Mouse (Mus musculus): Measurements from ENCODE around the gene Emp1. TPM values are rescaled to one million over a fixed set of nuclear protein-coding genes. Genes with fewer than 3 reads are reported as not detected.

The Emp1 gene
- polyA plus RNA-seq, 1 experiment from 2014 or later: 19.4 TPM

GRCm38 (mm10) chr6:135428246-135428645 lies 65.9 kb downstream of the Emp1 start:
- Histone ChIP-seq H3K9me3 (replicated peaks) (no peaks in the 10 kb centered on the region), H3K4me2 (replicated peaks) (no peak overlapping the region), H3K27me3 (no peaks in the 10 kb centered on the region), H3K4me3 (no peak overlapping the region), H3K27ac (no peak overlapping the region), H3K4me1 (no peaks in the 10 kb centered on the region), H3K9ac (no peak overlapping the region), H3K36me3 (no peaks in the 10 kb centered on the region)
- no peak for ATAC-seq (ENCODE audit: low FRiP score)
- 75% methylated on average over 2 of the region's 2 CpGs for WGBS

- Histone ChIP-seq H3K4me3 (no peak overlapping the region), H3K9ac (no peak overlapping the region), H3K27me3 (no peaks in the 10 kb centered on the region), H3K4me1 (no peaks in the 10 kb centered on the region), H3K9me3 (replicated peaks) (no peaks in the 10 kb centered on the region), H3K27ac (no peak overlapping the region), H3K36me3 (no peaks in the 10 kb centered on the region), H3K4me2 (replicated peaks) (no peak overlapping the region)
- 53% methylated on average over 8 of the region's 8 CpGs for WGBS
- peak; percentile 58 for ATAC-seq (ENCODE audit: low FRiP score)
Observed at GRCm38 (mm10) chr6:135429268-135429909, 67.0 kb downstream of the Emp1 start.

- Histone ChIP-seq H3K4me3 (no peak overlapping the region), H3K4me2 (replicated peaks) (no peak overlapping the region), H3K9ac (no peak overlapping the region), H3K36me3 (no peaks in the 10 kb centered on the region), H3K27ac (no peak overlapping the region), H3K27me3 (no peaks in the 10 kb centered on the region), H3K4me1 (no peaks in the 10 kb centered on the region), H3K9me3 (replicated peaks) (no peaks in the 10 kb centered on the region)
- no peak for ATAC-seq (ENCODE audit: low FRiP score)
- 84% methylated on average over 8 of the region's 8 CpGs for WGBS
Observed at GRCm38 (mm10) chr6:135430441-135430970, 68.2 kb downstream of the Emp1 start.

Other genes starting within 250 kb of the Emp1 start
- gene Gprc5d, start 244.3 kb upstream of the Emp1 start, polyA plus RNA-seq (2016; fragmentation: Nextera tagmentation; extraction: Ambion mirVana): not detected in 2 replicates
- 47.6 and 51.1 TPM in 2 replicates for gene Fam234b, start 164.6 kb upstream of the Emp1 start, polyA plus RNA-seq (2016; fragmentation: Nextera tagmentation; extraction: Ambion mirVana)
- 4.0 and 6.2 TPM in 2 replicates for gene Hebp1, start 164.5 kb upstream of the Emp1 start, polyA plus RNA-seq (2016; fragmentation: Nextera tagmentation; extraction: Ambion mirVana)
- gene Gsg1, start 108.2 kb upstream of the Emp1 start, polyA plus RNA-seq (2016; fragmentation: Nextera tagmentation; extraction: Ambion mirVana): 0.40 and 0.78 TPM in 2 replicates
- gene Pbp2, start 52.1 kb upstream of the Emp1 start, polyA plus RNA-seq (2016; fragmentation: Nextera tagmentation; extraction: Ambion mirVana): 0.18 and 0.22 TPM in 2 replicates